In the genomic region with DNA sequence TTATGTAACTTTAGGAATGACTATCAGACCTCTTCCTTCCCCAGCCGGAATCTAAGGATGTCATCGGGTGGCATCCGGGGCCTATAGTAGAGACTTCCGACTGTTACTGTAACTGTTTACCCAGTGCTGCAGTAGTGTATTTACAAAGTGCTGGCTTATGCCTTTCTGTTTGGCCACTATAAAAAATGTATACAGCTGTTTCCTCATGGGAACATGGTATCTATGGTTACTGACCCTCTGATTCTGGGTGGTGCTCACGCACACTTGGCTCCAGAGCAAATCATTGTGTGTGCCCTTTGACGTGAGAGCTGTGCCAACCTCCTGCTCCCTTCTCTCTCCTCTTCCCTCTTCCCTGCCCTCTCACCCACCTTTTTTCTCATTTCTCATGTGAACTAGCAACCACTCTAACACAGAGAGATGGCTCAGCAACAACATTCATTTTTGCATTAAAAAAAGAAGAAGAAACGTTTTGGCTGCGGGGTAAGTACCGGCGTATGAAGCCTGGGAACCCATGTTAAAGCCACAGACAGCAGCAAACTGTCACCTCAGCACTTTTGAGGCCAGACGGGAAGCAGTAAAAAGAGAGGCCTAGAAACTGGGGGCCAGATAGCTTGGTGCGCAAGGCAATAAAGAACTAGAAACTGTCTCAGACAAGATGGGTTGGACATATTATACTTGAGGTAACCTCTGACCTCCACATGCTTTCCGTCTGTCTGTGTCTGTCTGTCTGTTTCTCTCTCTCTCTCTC, we compare ENCODE assay signal across 10 mouse cellular contexts.
DNase-seq lines count a peak whose midpoint lies in the region; ATAC-seq and TF ChIP-seq lines count a peak whose summit lies in the region.
"Had no signal": no experiment of that assay in that cellular context is flagged by ENCODE, and none has a peak within 500 bp of the region (broad histone marks: within the 10 kb centered on the region; RNA-seq: fewer than 3 reads in every experiment).

No protein-coding gene starts in this region.

- H3K4me2 ChIP-seq in forebrain, postnatal 0 days (ENCODE audit: low read depth), result no peak overlapping the region
- no peak overlapping the region for H3K4me2 ChIP-seq in liver, embryonic 14.5 days (ENCODE audit: low read depth)
- H3K4me2 ChIP-seq in liver, embryonic 12.5 days, result no peak overlapping the region
- no peak overlapping the region for H3K4me2 ChIP-seq in intestine, embryonic 15.5 days (replicated peaks)
- H3K4me2 ChIP-seq: lung, embryonic 15.5 days had no signal

- no peaks in the 10 kb centered on the region for H3K9me3 ChIP-seq in forebrain, postnatal 0 days (ENCODE audit: low read length)
- no peaks in the 10 kb centered on the region for H3K9me3 ChIP-seq in forebrain, embryonic 10.5 days
- H3K9me3 ChIP-seq in liver, embryonic 14.5 days (ENCODE audit: control insufficient read depth, low read length), result no peaks in the 10 kb centered on the region
- no peaks in the 10 kb centered on the region for H3K9me3 ChIP-seq in liver, embryonic 12.5 days (replicated peaks)
- H3K9me3 ChIP-seq in intestine, embryonic 15.5 days, result no peaks in the 10 kb centered on the region
- H3K9me3 ChIP-seq: lung, embryonic 15.5 days had no signal

- H3K27ac ChIP-seq in forebrain, postnatal 0 days (ENCODE audit: low read depth, low read length), result no peak overlapping the region; the same call in 1 of the 2 replicates
- no peak overlapping the region for H3K27ac ChIP-seq in forebrain, embryonic 10.5 days
- no peak overlapping the region for H3K27ac ChIP-seq in liver, embryonic 14.5 days
- H3K27ac ChIP-seq in liver, embryonic 12.5 days, result no peak overlapping the region
- peak overlapping the region; percentile 49; the same call in 1 of the 2 replicates for H3K27ac ChIP-seq in intestine, embryonic 15.5 days
- peak overlapping the region; percentile 79 for H3K27ac ChIP-seq in small intestine, adult 2 months (ENCODE audit: insufficient read depth, low read depth, low read length)
- H3K27ac ChIP-seq: lung, embryonic 15.5 days had no signal

- H3K9ac ChIP-seq in forebrain, postnatal 0 days, result no peak overlapping the region
- H3K9ac ChIP-seq in liver, embryonic 14.5 days (replicated peaks), result no peak overlapping the region
- no peak overlapping the region for H3K9ac ChIP-seq in liver, embryonic 12.5 days
- no peak overlapping the region for H3K9ac ChIP-seq in intestine, embryonic 15.5 days
- H3K9ac ChIP-seq: lung, embryonic 15.5 days had no signal

- no peak for TF ChIP-seq POLR2A in small intestine, adult 2 months (IDR thresholded peaks at IDR 0.05; ENCODE audit: low read depth, low read length)

- no peak for ATAC-seq in forebrain, postnatal 0 days
- ATAC-seq in liver, embryonic 14.5 days (ENCODE audit: insufficient read depth), result peak; percentile 31; the same call in 1 of the 2 replicates
- no peak for ATAC-seq in liver, embryonic 12.5 days
- peak; percentile 29 for ATAC-seq in intestine, embryonic 15.5 days

- TF ChIP-seq CTCF in forebrain, postnatal 0 days (IDR thresholded peaks at IDR 0.05; ENCODE audit: low read depth), result no peak
- no peak for TF ChIP-seq CTCF in liver, embryonic 14.5 days (IDR thresholded peaks at IDR 0.05; ENCODE audit: low read depth)
- TF ChIP-seq CTCF in small intestine, adult 2 months (IDR thresholded peaks at IDR 0.05; ENCODE audit: extremely low read depth, insufficient read length, insufficient replicate concordance, low read depth, low read length), result no peak

- H3K4me3 ChIP-seq in forebrain, postnatal 0 days (ENCODE audit: low read depth, low read length), result no peak overlapping the region
- H3K4me3 ChIP-seq in forebrain, embryonic 10.5 days, result no peak overlapping the region
- H3K4me3 ChIP-seq in liver, embryonic 14.5 days (ENCODE audit: insufficient read depth in 1 of 2, low read depth in 2 of 2, low read length in 2 of 2), result no peak overlapping the region
- H3K4me3 ChIP-seq in liver, embryonic 12.5 days, result no peak overlapping the region
- H3K4me3 ChIP-seq in intestine, embryonic 15.5 days (replicated peaks), result no peak overlapping the region
- no peak overlapping the region for H3K4me3 ChIP-seq in small intestine, adult 2 months (ENCODE audit: low read depth, low read length)
- H3K4me3 ChIP-seq: lung, embryonic 15.5 days had no signal

- H3K36me3 ChIP-seq in forebrain, postnatal 0 days (ENCODE audit: insufficient read depth), result peaks cover 11% of the 10 kb centered on the region; the same call in 1 of the 2 replicates
- peaks cover 15% of the 10 kb centered on the region for H3K36me3 ChIP-seq in forebrain, embryonic 10.5 days (replicated peaks)
- H3K36me3 ChIP-seq in liver, embryonic 14.5 days (replicated peaks; ENCODE audit: control insufficient read depth, insufficient read depth, low read depth), result no peaks in the 10 kb centered on the region
- no peaks in the 10 kb centered on the region for H3K36me3 ChIP-seq in liver, embryonic 12.5 days
- no peaks in the 10 kb centered on the region for H3K36me3 ChIP-seq in intestine, embryonic 15.5 days
- peaks cover 1% of the 10 kb centered on the region; the same call in 1 of the 2 replicates for H3K36me3 ChIP-seq in small intestine, adult 2 months (ENCODE audit: control insufficient read depth, insufficient read depth, low read length)
- H3K36me3 ChIP-seq: lung, embryonic 15.5 days had no signal

- no peak for TF ChIP-seq EP300 in liver, embryonic 14.5 days (IDR thresholded peaks at IDR 0.05; ENCODE audit: low read depth)

- peak; percentile 9 for DNase-seq in forebrain, postnatal 0 days
- DNase-seq in forebrain, embryonic 10.5 days (ENCODE audit: extremely low spot score, low spot score), result no peak
- no peak for DNase-seq in liver, embryonic 14.5 days (ENCODE audit: low read depth in 3 of 3, low spot score in 3 of 3)
- DNase-seq in urinary bladder, postnatal 4 days (ENCODE audit: low spot score in 2 of 2), result no peak
- DNase-seq in cerebellum, adult 11 months, result no peak
- DNase-seq: adrenal gland, postnatal 25 days had no signal

- H3K4me1 ChIP-seq in forebrain, postnatal 0 days (ENCODE audit: insufficient read depth), result no peaks in the 10 kb centered on the region
- H3K4me1 ChIP-seq in forebrain, embryonic 10.5 days, result no peaks in the 10 kb centered on the region
- no peaks in the 10 kb centered on the region for H3K4me1 ChIP-seq in liver, embryonic 14.5 days (replicated peaks; ENCODE audit: control insufficient read depth in 2 of 2, insufficient read depth in 2 of 2, low read length in 1 of 2)
- H3K4me1 ChIP-seq in liver, embryonic 12.5 days, result 0 out of 2 replicates have a peak, but pooled peaks cover 3% of the 10 kb centered on the region
- H3K4me1 ChIP-seq in intestine, embryonic 15.5 days (replicated peaks), result peaks cover 7% of the 10 kb centered on the region
- H3K4me1 ChIP-seq in small intestine, adult 2 months (ENCODE audit: control insufficient read depth, insufficient read depth, insufficient read length, low read length), result peaks cover 26% of the 10 kb centered on the region

- no peaks in the 10 kb centered on the region for H3K27me3 ChIP-seq in forebrain, postnatal 0 days (ENCODE audit: insufficient read depth, low read length)
- no peaks in the 10 kb centered on the region for H3K27me3 ChIP-seq in forebrain, embryonic 10.5 days (ENCODE audit: poor library complexity, severe bottlenecking)
- H3K27me3 ChIP-seq in liver, embryonic 14.5 days (ENCODE audit: control insufficient read depth, insufficient read depth, low read length), result no peaks in the 10 kb centered on the region
- H3K27me3 ChIP-seq in liver, embryonic 12.5 days (replicated peaks), result no peaks in the 10 kb centered on the region
- H3K27me3 ChIP-seq in intestine, embryonic 15.5 days (replicated peaks), result no peaks in the 10 kb centered on the region
- no peaks in the 10 kb centered on the region for H3K27me3 ChIP-seq in small intestine, adult 2 months (ENCODE audit: control insufficient read depth, insufficient read depth, low read length)
- H3K27me3 ChIP-seq: lung, embryonic 15.5 days had no signal

- WGBS in forebrain, postnatal 0 days, result 73% methylated on average over 13 of the region's 13 CpGs
- WGBS in forebrain, embryonic 10.5 days, result 91% methylated on average over 13 of the region's 13 CpGs
- WGBS in liver, embryonic 14.5 days (ENCODE audit: insufficient replicate concordance), result 68% methylated on average over 13 of the region's 13 CpGs
- 69% methylated on average over 13 of the region's 13 CpGs for WGBS in liver, embryonic 12.5 days (ENCODE audit: insufficient replicate concordance)
- 66% methylated on average over 13 of the region's 13 CpGs for WGBS in intestine, embryonic 15.5 days
- 26% methylated on average over 13 of the region's 13 CpGs for WGBS in small intestine, adult 2 months

Comparison
In these comparisons a context has a peak if more than half of its experiments do, and no peak if none do; other contexts are left out.
1. ATAC-seq: peak in liver, embryonic 14.5 days (single experiment) and intestine, embryonic 15.5 days (single experiment); none in forebrain, postnatal 0 days (single experiment) and liver, embryonic 12.5 days (single experiment).
2. H3K27ac ChIP-seq: peak in intestine, embryonic 15.5 days (single experiment) and small intestine, adult 2 months (single experiment); none in forebrain, postnatal 0 days (single experiment), forebrain, embryonic 10.5 days (single experiment), liver, embryonic 14.5 days (single experiment) and liver, embryonic 12.5 days (single experiment).